Mouse (Mus musculus): ENCODE measurements around the gene Rhot2.

Rhot2 gene

DNA sequence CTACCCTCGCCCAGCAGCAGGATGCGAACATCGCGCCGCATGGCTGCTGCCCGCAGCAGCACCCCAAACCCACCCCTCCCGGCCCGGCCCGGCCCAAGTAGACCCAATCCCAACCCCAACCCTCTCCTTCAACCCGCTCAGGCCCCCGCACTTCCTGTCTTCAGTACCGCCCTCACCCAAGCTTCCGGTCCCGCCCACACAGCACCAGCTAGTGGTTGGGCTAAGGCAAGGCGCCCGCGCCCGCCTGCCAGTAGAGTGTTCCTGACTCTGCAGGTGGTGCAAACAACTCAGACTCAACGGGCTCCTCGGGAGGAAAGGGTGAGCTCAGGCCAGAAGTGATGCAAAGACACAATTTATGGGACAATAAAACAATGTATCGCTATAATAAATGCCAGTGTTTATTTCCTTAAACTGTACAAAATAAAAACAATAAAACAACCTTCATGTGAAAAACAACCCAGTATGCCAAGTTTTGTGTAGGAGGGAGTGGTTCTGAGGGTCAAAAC, at the start of gene Rhot2:
TSS of gene Rhot2 (minus strand) at position 456 of the 506 bp plus-strand sequence.
- peak; percentile 92 for DNase-seq (ENCODE audit: low read depth, low spot score)

DNA sequence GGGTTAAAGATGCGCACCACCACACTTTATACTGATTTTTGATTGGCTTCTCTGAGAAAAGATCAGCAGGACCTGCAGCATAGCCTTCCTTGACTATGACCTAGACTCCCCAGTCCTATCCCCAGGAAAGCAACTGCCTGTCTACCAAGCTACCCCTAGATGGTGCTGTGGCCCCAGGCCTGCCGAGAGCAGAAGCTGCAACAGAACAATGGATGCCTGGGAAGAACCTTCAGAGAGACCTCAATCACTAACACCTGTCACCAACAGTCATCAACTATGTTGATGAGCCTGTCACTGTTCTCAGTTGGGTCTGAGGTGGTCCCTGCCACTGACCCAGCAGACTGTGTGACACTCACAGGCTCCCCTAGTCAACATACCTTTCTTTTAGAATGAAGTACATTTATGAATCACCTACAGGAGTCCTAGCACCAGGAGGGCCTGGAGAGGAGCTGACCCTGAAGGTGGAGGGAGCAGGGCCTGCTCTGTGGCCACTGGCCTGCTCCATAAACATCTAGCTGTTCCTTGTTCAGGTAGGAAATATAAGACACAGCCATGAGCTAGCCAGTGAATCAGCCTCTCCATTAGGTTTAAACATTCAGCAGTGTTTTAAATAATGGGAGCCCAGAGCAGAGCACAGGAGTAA, 49.4 kb upstream of the Rhot2 start:
- peak; percentile 46 for DNase-seq (ENCODE audit: low read depth, low spot score)

DNA sequence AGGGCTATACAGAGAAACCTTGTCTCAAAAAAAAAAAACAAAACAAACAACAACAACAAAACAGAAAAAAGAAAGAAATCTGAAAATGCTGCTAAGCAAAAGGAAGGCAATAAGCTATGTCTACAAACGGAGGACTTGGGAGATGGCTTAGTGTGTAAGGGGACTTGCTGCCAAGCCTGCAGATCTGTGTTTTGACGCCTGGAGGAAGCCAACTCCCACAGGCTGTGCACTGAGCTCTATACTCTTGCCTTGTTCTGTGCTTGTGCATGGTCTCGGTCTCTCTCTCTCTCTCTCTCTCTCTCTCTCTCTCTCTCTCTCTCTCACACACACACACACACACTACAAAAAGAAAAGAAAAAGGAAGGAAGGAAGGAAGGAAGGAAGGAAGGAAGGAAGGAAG, 44.2 kb upstream of the Rhot2 start:
- peak; percentile 60 for DNase-seq (ENCODE audit: low read depth, low spot score)

DNA sequence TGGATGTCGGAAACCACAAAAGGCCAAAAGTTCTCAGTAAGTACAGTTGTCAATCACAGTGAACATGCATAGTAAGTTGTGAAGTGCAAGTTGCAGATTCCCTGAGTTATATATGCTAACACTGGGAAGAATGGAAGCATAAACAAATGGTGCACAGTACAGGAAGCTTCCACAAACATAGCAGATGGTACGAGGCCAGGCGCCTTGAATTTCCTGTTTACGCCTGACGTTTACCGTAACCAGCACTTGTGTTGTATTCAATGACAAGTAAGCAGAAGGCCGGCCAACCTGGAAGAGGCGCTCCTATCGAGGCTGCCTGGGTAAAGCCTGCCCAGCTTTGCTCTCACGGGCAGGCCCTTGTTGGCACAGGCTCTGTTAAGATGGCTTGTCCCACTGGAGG, 42.8 kb upstream of the Rhot2 start:
- DNase-seq (ENCODE audit: low read depth, low spot score), result no peak

DNA sequence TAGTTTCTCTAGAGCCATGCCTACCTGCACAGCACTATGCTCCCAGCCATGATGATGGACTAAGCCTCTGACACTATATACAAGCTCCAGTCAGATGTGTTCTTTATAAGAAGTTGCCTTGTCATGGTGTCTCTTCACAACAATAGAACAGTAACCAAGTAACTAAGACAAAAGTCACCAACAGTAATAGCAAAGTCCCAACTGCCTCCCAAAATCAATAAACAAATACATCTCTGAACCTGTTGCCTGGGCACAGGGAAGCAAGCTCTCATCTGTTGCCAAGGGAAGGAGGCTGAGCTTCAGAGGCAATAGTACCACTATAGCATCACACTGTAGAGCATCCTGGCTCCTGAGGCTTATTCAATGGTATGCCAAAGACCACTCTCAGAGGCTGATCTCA, 42.2 kb upstream of the Rhot2 start:
- DNase-seq (ENCODE audit: low read depth, low spot score), result no peak

DNA sequence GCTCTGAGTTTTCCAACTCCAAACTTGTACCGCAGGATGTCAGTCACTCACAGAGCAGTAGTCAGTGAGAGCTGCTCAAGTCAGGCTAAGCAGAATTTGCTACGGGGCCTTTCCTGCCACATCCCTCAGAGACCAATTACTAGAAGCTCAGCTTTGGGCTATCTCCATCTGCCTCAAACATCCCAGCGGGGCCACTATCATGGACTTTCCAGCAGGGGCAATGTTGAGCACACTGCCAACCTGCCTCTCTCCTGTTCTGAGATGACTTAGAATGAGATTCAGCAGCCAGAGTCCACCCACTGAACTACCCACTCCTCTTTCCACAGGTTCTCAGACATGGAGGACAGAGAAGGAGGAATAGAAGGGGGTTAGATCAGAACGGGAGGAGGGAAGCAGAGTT, 41.0 kb upstream of the Rhot2 start:
- DNase-seq (ENCODE audit: low read depth, low spot score), result no peak

DNA sequence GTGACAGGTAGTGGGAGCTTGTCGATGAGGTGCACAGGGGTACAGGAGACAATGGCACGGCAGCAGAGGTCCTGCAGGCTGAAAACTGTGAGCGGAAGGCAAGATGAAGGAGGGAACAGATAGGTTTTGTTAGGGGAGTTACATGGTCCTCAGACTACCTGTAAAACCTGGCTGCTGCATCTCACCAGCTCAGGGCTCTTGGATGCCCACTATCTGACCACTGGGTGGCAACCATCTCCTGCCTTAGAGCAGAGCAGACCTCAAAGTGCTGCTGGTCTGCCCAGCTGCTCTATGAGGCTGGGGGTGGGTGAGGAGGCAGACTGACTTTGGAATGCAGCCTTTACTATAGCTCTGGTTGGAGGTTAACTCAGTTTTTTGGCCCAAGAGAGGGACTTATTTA, 39.2 kb upstream of the Rhot2 start:
- no peak for DNase-seq (ENCODE audit: low read depth, low spot score)

DNA sequence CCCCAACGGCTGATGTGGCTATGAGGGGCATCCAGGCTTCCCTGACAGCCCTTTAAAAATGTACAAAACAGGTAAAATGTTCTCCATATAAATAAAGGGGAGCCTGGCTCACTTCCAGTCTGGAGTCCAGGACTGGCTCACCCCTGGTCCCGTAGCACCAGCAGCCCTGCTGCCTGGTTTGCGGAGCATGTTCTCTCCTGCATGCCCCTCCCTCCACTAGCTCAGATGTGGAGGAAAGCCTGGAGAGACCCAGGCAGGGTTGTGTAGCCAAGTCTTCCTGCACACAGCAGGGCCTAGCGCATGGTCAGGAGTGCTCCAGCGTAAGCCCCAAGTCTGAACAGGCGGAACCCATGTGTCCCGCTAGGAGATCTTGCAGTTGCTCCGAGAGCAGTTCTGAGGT, 38.6 kb upstream of the Rhot2 start:
- no peak for DNase-seq (ENCODE audit: low read depth, low spot score)

DNA sequence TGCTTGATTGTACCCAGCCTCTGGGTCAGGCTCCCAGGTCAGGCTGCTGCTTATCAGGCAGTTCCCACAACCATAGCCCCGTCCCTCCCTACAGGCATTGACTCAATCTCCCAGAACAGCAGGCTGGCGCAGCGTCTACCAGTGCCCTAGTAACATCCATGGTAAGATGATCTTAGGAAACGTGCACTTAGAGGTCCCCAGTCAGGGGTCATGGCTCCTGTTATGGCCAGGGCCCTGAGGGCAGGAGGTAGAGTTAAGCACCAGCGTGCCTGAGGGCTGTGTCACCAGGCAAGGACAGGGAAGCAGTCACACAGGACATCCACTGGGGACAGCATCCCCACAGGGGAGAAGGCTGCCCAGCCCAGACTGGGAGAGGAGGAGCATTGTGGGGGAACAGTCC, 37.7 kb upstream of the Rhot2 start:
- DNase-seq (ENCODE audit: low read depth, low spot score), result no peak

DNA sequence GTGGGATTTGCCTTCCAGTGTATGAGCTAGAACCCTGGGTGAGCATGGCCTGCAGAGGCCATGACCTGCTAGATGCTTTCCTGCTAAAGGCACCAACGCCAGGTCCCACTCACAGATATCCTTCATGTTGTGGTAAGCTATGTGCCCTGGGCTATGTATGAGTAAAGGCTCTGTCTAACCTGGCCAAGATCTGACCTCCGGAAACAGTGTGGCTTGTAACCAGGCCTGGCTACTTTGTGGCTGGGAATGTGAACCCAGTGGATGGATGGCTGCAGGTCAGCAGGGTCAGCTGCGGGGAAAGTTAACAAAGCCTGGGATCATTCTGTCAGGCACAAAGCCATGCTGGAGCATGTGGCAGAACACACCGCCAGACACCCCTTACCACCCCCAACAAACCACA, 37.0 kb upstream of the Rhot2 start:
- DNase-seq (ENCODE audit: low read depth, low spot score), result no peak

DNA sequence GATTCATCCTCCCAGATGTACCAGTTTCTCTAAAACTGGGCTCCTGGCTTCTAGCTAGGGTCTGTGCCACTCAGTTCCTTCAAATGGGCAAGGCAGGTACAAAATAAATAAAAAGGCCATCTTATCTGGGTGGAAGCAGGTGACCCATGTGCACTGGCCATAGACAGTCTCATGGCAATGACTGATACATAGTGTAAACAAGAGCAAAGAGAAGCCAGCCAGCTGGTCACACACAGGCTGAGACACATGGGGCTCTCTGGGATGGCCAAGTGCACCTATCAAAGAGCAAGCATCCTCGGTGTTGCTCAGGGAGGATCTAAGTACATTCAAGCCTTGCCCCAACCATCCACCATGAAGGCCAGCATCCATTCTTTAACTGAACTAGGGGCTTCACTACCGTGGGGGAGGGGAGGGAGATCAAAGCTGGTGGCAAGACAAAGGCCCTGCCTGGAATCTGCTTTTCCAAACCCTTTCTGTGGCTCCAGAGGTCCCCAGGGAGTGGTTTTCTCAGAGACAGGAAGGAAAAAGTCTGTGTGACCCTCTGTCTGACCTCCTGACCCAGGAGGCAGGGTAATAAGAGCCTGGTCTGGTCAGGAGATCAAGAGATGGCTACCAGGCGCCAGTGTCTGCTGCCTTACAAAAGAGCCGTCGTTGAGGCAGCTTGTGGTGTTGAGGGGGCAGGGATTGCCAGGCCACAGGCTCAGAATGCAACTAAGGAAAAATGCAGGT, 36.4 kb upstream of the Rhot2 start:
- DNase-seq (ENCODE audit: low read depth, low spot score), result no peak

DNA sequence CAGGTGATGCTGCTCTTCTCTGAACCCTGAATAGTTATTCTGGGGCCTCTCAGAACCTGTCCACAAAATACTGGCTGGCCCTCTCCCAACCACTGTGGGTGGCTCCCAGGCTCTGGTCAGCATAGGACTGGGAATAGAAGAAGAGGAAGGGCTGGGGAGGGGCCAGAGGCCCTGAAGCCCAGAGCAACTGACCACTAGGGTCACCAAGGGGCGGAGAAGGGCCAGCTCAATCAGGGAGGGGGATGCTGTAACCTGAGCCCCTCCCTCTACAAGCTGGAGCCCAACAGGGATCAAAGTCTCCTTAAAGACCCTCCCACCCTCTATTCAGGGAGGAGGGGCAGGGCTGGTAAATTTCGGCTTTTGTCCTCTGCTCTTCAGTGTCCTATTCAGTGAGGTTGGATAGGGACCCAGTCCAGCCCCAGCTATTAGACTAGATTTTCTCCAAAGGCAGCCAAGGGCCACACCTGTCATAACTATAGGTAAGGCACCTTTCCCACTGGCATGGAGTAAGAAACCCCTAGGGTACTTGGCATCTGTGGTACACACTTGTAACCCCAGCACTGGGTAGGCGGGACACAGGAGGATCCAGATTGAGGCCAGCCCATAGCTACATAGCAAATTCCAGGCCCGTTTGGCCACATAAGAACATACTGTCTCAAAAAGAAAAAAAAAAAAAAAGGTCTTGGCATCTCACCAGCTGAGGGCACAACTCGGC, 35.7 kb upstream of the Rhot2 start, which contains the start of gene Wfikkn1:
TSS of gene Wfikkn1 (minus strand) at position 663 of the 715 bp plus-strand sequence.
- no peak for DNase-seq (ENCODE audit: low read depth, low spot score)

DNA sequence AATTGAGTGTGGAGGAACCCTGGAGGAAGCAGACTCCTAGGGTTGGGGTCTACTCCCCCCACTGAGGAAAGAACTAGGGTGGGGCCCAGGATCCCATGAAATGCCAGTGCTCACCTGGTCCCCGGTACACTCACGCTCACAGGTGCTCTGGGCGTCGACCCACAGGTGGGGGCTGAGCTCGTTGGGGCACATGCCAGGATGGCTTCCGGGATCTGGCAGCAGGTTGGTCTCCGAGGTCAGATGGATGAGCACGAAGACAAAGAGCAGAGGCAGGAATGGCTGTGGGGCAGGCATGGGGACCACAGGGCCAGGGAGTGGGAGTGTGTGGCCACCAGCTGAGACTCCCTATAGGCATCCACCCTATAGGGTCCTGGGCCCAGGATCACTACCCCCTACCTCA, 35.1 kb upstream of the Rhot2 start:
- DNase-seq (ENCODE audit: low read depth, low spot score), result no peak

DNA sequence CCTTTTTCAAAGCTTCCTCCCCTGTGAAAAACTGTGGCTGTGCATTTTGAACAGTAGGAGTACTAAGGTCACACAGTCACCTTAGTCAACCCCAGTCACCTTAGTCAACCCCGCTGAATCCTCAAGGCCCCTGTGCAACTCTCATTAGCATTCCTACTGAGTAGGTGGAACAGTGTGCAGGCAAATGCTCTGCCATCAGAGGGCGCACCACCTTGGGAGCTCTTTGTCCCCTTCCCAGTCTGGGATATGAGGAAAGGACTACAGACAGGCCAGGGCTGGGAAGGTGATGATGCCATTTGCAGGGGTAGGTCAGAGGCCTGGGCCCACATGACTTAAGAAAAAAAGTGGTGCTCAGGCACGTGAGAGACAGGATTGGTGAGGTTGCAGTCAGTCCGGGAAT, 34.6 kb upstream of the Rhot2 start:
- no peak for DNase-seq (ENCODE audit: low read depth, low spot score)

DNA sequence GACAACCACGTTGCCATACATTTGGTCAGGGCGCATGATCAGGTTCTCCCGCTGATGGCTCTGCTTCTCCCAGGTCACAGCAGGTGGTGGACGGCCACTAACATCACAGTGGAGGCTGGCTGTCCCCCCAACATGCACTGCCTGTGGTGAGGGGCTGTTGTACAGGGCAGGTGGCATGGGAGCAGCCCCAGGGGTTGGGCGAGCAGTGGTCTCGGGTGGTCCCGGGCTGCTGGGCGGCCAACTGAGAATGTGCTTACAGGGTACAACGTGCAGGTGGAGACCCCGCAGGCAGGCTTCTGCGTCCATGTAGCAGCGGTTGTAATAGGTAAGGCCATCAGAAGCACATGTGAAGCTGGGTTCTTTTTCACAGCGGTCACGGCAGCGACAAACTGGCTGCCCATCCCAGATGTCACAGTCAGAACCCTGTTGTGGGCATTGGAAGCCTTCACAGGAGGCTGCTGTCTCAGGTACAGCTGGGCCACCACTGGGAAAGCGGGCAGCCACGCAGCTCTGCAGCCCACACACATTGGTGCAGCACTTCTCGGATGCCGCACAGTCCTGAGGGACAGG, 34.0 kb upstream of the Rhot2 start:
- no peak for DNase-seq (ENCODE audit: low read depth, low spot score)

DNA sequence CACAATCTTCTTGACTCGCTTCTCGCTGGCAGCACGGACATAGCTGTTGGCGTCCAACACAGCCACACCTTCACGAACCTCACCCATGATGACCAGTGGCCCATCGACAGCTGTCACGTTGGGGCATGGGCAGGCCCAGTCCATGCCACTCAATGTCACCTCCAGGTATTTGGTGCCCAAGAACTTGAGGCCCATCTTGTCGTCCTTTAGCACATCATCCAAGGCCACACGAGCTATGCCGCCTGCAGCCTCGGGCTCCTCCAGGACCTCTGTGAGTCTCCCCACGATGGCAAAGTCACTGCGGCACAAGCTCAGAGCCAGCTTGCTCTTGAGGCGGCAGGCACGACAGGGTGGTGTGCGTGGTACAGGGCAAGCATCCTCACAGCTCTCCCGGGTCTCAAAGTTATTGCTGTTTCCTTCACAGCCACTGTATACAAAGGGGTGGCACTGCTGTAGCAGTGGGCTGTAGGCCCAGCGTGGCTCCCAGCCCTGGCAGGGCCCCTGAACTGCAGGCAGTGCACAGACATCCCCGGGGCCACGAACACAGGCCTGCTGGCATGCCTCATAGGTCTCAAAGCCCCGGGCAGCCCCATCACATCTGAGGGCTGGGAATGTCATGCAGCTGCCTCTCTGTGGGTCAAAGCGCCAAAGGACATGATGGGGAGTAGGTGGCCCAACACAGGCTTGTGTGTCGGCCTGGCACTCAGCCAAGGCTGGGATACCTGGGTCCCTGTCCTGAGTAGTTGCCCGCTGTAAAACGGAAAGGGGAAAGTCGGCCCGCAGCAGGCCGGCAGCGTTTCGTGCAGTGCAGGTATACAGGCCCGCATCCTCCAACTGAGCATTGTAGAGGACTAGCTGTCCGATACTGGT, 33.3 kb upstream of the Rhot2 start:
- no peak for DNase-seq (ENCODE audit: low read depth, low spot score)

DNA sequence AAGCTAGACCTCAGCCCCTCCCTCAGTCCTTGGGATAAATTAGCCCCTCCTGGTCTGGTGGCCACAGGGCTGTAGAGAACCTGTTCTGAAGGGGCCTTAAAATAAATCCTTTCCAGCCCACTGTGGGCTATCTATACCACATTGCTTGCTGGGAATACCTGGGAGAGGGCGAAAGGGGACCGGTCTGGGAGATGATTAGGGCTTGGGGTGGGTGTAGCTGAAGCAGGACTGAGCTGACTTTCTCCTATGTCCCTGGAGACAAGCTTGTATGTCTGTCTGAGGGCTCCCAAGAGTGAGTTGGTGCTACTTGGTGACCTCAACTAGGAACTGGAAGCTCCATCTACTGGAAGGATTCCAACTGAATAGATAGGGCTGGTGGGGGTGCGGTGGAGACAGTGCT, 32.4 kb upstream of the Rhot2 start:
- no peak for DNase-seq (ENCODE audit: low read depth, low spot score)

DNA sequence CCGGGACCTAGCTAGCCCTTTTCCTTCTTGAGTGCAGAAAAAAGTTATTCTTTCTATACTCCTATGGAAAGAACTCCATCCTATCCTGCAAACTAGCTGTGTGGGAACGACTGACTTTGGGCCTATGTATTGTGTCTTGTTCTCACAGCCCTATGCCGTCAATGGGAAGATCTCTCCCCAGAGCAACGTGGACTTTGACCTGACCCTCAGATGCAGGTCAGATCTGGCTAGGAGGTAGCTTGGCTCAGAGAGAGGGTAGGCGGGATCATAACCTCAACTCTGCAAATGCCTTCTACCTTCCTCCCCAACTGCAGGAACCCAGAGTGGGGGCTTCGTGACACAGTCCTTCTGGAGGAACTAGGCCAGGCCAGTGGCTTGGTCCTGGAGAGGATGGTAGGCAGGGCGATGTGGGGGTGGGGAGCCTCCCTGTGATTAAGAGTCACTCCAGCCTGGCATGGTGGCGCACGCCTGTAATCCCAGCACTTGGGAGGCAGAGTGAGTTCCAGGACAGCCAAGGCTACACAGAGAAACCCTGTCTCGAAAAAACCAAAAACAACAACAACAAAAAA, 31.8 kb upstream of the Rhot2 start:
- no peak for DNase-seq (ENCODE audit: low read depth, low spot score)

DNA sequence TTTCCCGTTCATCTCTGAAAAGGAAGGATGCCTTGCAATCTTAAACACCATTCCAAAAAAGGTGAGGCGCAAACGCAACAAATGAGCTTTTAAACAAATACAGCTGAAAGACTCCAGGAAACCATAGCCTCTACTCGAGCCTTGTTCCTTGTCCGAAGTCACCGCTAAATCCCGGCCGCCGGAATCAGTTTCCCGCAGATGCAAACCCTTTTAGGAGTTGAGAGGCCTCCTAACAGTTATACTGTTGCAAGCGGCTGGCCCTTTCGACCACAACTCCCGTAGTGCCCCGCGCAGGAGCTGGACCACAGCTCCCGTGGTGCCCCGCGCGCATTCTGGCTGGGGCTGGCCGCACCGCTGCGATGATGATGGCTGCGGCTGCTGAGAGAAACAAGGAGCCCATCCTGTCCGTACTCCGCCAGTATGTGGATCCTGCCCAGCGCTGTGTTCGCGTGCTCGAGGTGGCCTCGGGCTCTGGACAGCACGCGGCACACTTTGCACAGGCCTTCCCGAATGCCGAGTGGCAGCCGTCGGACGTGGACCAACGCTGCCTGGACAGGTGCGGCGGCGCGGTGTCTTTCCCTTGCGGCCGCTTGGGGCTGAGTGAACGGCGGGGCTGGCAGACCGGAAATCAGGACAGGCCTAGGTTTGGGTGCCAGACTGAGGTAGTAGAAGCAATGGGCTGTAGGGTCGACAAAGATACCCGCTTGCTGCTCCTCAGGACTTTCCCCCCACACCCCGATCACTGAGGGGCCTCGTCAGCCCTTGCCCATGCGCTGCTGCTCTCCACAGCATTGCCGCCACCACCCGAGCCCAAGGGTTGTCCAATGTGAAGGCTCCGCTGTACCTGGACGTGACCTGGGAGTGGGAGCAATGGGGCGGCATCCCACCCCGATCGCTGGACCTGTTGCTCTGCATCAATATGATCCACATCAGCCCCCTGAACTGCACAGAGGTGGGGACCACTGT, 30.8 kb upstream of the Rhot2 start:
- peak; percentile 82 for DNase-seq (ENCODE audit: low read depth, low spot score)

DNA sequence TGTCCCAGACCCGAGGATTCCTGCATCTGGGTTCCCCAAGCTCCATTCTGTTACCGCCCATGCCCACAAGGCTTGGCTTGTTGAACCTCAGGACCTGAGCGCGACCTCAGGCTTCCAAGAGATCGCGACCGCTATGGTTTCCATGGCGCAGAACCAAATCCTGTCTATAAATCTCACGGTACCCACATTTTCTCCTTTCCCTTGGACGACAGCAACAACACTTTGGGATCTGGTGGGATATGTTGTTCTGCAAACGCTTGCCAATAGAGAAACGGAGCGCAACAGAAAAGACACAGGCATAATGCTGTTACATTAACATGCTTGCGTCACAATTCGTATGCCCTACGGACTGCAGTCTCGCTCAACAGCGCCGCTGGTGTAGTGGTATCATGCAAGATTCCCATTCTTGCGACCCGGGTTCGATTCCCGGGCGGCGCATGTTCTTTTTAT, 30.1 kb upstream of the Rhot2 start, which contains the start of gene Mettl26:
TSS of gene Mettl26 (plus strand) at position 354 of the 450 bp plus-strand sequence.
- peak; percentile 84 for DNase-seq (ENCODE audit: low read depth, low spot score)

Measured in telencephalon, adult 2 months (tissue).